Mouse (Mus musculus) layer of hippocampus, postnatal 14 days (tissue): ENCODE measurements around the gene Nck1. TPM values are rescaled to one million over a fixed set of nuclear protein-coding genes. Genes with fewer than 3 reads are reported as not detected.

Experiments
- total RNA-seq, 2 experiments: library from RNA; stranded (reverse); gene quantifications; 2 replicates each; pipeline ENCODE4 v1.2.3; 2021

Gene Nck1
- total RNA-seq, 2 experiments from 2014 or later: 26.5 to 29.4 TPM

Other genes starting within 250 kb of the Nck1 start
- 1 to 10 TPM; 1.3 to 1.5 TPM for gene Il20rb, start 59.3 kb downstream of the Nck1 start, total RNA-seq
- 10 to 100 TPM; 11.2 to 12.0 TPM for gene Slc35g2, start 25.0 kb upstream of the Nck1 start, total RNA-seq
- gene Stag1, start 51.7 kb upstream of the Nck1 start, total RNA-seq: 10 to 100 TPM; 39.0 to 40.6 TPM